ENCODE assay signal across 8 mouse cellular contexts in the genomic region with DNA sequence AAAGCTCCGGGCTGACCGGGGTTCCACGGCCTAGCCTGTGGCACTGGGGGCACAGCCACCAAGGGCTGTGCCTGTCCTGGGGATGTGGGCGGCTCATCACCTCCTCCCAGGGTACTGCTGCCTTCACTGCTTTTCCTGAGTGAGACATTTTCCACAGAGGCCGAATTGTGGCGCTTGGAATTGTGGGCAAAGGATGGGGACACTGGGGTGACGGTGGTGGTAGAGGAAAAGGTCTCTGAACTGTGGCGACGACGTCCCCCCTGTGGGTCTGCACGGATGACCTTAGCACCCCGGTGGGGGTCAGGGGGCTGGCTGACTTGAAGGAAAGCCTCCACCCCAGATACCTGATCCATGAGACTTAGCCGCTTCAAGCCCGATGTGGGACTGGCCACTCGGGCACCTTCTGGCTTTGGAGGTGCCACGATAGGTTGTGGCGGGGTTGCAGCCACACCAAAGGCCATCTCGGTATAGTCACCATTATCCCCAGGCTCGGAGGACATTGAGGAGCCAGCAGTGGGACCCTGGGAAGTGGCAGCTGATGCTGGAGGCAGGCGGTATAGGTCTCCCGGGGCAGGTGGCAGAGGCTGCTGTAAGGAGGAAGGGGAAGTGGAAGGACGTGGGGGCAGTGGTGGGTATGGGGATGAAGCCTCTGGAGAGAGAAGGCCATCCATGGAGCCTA. TPM values are rescaled to one million over a fixed set of nuclear protein-coding genes. Genes with fewer than 3 reads are reported as not detected.
DNase-seq lines count a peak whose midpoint lies in the region; ATAC-seq and TF ChIP-seq lines count a peak whose summit lies in the region.

No protein-coding gene starts in this region.

- peak; percentile 39 for DNase-seq in cerebellum, adult 11 months
- peak; percentile 17 for DNase-seq in thymus, postnatal 14 days
- no peak for DNase-seq in thymus, postnatal 25 days
- DNase-seq in stomach, postnatal 0 days (ENCODE audit: low spot score), result no peak
- no peak for DNase-seq in thymus, postnatal 10 days (ENCODE audit: low spot score in 2 of 2)
- DNase-seq in thymus, adult 18-20 months, result no peak

- ATAC-seq in cerebellum, adult (ENCODE audit: insufficient number of reproducible peaks, low FRiP score, low TSS enrichment), result no peak
- no peak for ATAC-seq in limb, embryonic 15.5 days (ENCODE audit: insufficient number of reproducible peaks, low FRiP score, low TSS enrichment, low read depth)
- no peak for ATAC-seq in stomach, postnatal 0 days (ENCODE audit: low FRiP score, low TSS enrichment)

- H3K9me3 ChIP-seq in limb, embryonic 15.5 days, result no peaks in the 10 kb centered on the region
- no peaks in the 10 kb centered on the region for H3K9me3 ChIP-seq in stomach, postnatal 0 days (ENCODE audit: control insufficient read depth, low read length)

- peaks cover 73% of the 10 kb centered on the region for H3K4me1 ChIP-seq in limb, embryonic 15.5 days
- H3K4me1 ChIP-seq in stomach, postnatal 0 days (replicated peaks; ENCODE audit: control insufficient read depth, insufficient read depth), result peaks cover 27% of the 10 kb centered on the region

- 0 out of 2 replicates have a peak overlapping the region, but pooled peaks have one; percentile 7 for H3K27ac ChIP-seq in limb, embryonic 15.5 days
- no peak overlapping the region for H3K27ac ChIP-seq in stomach, postnatal 0 days (replicated peaks)

- no peaks in the 10 kb centered on the region for H3K27me3 ChIP-seq in limb, embryonic 15.5 days
- H3K27me3 ChIP-seq in stomach, postnatal 0 days (ENCODE audit: control insufficient read depth, insufficient read depth, low read length), result no peaks in the 10 kb centered on the region

- 74% methylated on average over 22 of the region's 22 CpGs for WGBS in limb, embryonic 15.5 days
- 80% methylated on average over 22 of the region's 22 CpGs for WGBS in stomach, postnatal 0 days

- H3K4me3 ChIP-seq in limb, embryonic 15.5 days, result peak overlapping the region; percentile 86
- peak overlapping the region; percentile 86 for H3K4me3 ChIP-seq in stomach, postnatal 0 days (ENCODE audit: low read depth, low read length)

- H3K9ac ChIP-seq in limb, embryonic 15.5 days, result peak overlapping the region; percentile 21
- peak overlapping the region; percentile 64; the same call in 1 of the 2 replicates for H3K9ac ChIP-seq in stomach, postnatal 0 days (ENCODE audit: low read length)

- H3K36me3 ChIP-seq in limb, embryonic 15.5 days, result 0 out of 2 replicates have a peak, but pooled peaks cover 3% of the 10 kb centered on the region
- peaks cover 8% of the 10 kb centered on the region for H3K36me3 ChIP-seq in stomach, postnatal 0 days (ENCODE audit: control insufficient read depth, insufficient read depth, low read length)

- no peak for TF ChIP-seq EP300 in stomach, postnatal 0 days (optimal IDR thresholded peaks at IDR 0.05)

- H3K4me2 ChIP-seq in limb, embryonic 15.5 days, result peak overlapping the region; percentile 93
- peak overlapping the region; percentile 94 for H3K4me2 ChIP-seq in stomach, postnatal 0 days (replicated peaks; ENCODE audit: low read depth)

- no peak for TF ChIP-seq CTCF in stomach, postnatal 0 days (IDR thresholded peaks at IDR 0.05; ENCODE audit: low read depth)

RNA-seq across cellular contexts. Expression of a gene that starts 3.3 kb away (rescaled TPM):
- 5.1 and 6.5 TPM in 2 replicates for polyA plus RNA-seq in limb, embryonic 15.5 days (2015; fragmentation: Nextera tagmentation; extraction: Ambion mirVana)
- 3.3 and 3.9 TPM in 2 replicates for polyA plus RNA-seq in stomach, postnatal 0 days (2015; fragmentation: Nextera tagmentation; extraction: Ambion mirVana)

Comparison
In these comparisons a context has a peak if more than half of its experiments do, and no peak if none do; other contexts are left out.
1. DNase-seq: peak in cerebellum, adult 11 months (single experiment) and thymus, postnatal 14 days (single experiment); none in thymus, postnatal 25 days (single experiment), stomach, postnatal 0 days (single experiment), thymus, postnatal 10 days (0 of 2) and thymus, adult 18-20 months (0 of 2).